Mouse (Mus musculus) ES-E14 (cell line): ENCODE data around the gene Grip1. TPM values are rescaled to one million over a fixed set of nuclear protein-coding genes. Genes with fewer than 3 reads are reported as not detected.

ENCODE experiments used
- DNase-seq: peaks from one replicate; pipeline ENCODE4 v3.0.0-alpha.2; 2013; ENCODE audit warnings: low read depth, low spot score
- H3K27ac ChIP-seq: 2 replicates; pipeline ENCODE4 v1.5.1; 2012; ENCODE audit warnings: low read depth, mild to moderate bottlenecking, low read length, moderate library complexity, mixed read lengths; ENCODE audit not compliant: poor library complexity, insufficient read depth, severe bottlenecking
- H3K36me3 ChIP-seq: 2 replicates; pipeline ENCODE4 v1.6.1; 2012; ENCODE audit warnings: mild to moderate bottlenecking, low read length, moderate library complexity, mixed read lengths; ENCODE audit not compliant: control insufficient read depth, poor library complexity, insufficient read depth, severe bottlenecking
- H3K4me1 ChIP-seq, 2 experiments: fragments of 150-350 bp in 1 of 2; sonication (generic) in 1 of 2; 2 replicates each; pipeline ENCODE4 v1.6.1; 2012; ENCODE audit warnings: low read length in 2 of 2, mild to moderate bottlenecking in 1 of 2, mixed read lengths in 1 of 2; ENCODE audit not compliant: control insufficient read depth in 2 of 2, insufficient read depth in 2 of 2, poor library complexity in 1 of 2
- H3K4me3 ChIP-seq, 2 experiments: fragments of 150-350 bp in 1 of 2; sonication (generic) in 1 of 2; 2 replicates each; pipeline ENCODE4 v1.5.1; 2012; ENCODE audit warnings: low read length in 2 of 2, low read depth in 1 of 2, mild to moderate bottlenecking in 1 of 2, mixed read lengths in 1 of 2; ENCODE audit not compliant: insufficient read depth in 1 of 2, poor library complexity in 1 of 2, severe bottlenecking in 1 of 2
- H3K9ac ChIP-seq: 2 replicates; pipeline ENCODE4 v1.6.1; 2012; ENCODE audit warnings: low read depth, mild to moderate bottlenecking, low read length, mixed read lengths; ENCODE audit not compliant: poor library complexity, insufficient read depth, severe bottlenecking
- H3K9me3 ChIP-seq: fragments of 150-350 bp; sonication (generic); 2 replicates; pipeline ENCODE4 v1.6.1; 2012; ENCODE audit warnings: low read depth, mild to moderate bottlenecking, low read length; ENCODE audit not compliant: control insufficient read depth, insufficient read depth
- CHD2 ChIP-seq: IDR thresholded peaks from 2 replicates; pipeline ENCODE4 v1.6.1; 2014; ENCODE audit warnings: mild to moderate bottlenecking, low read depth, low read length, inconsistent platforms
- HCFC1 ChIP-seq: IDR thresholded peaks from 2 replicates; pipeline ENCODE4 v1.6.1; 2012; ENCODE audit warnings: low read length, inconsistent platforms, borderline replicate concordance; ENCODE audit not compliant: insufficient read depth
- MAFK ChIP-seq: IDR thresholded peaks from 2 replicates; pipeline ENCODE4 v1.6.1; 2014; ENCODE audit warnings: mild to moderate bottlenecking, low read depth, low read length, inconsistent platforms; ENCODE audit not compliant: insufficient read depth
- ZC3H11A ChIP-seq: IDR thresholded peaks from 2 replicates; pipeline ENCODE4 v1.6.1; 2012; ENCODE audit warnings: low read depth, mild to moderate bottlenecking, inconsistent platforms, low read length, borderline replicate concordance
- ZNF384 ChIP-seq: IDR thresholded peaks from 2 replicates; pipeline ENCODE4 v1.6.1; 2012; ENCODE audit warnings: low read depth, low read length, inconsistent platforms
- in situ Hi-C, 2 experiments: fragments of 600-800 bp; cut with MboI; formaldehyde crosslinking; loops; one replicate each; pipeline ENCODE4 v1.15.1; 2025; ENCODE audit warnings: low sequenced_read_pairs in 2 of 2, inconsistent platforms in 1 of 2; ENCODE audit not compliant: unreplicated experiment in 2 of 2
- total RNA-seq: library from RNA; depleted of rRNA; stranded (reverse); fragments of 300-350 nt; gene quantifications from 2 replicates; pipeline ENCODE4 v1.2.3, GENCODE M21; 2012

Grip1 gene
- total RNA-seq, 1 experiment: 4.2 TPM

- H3K9me3 ChIP-seq: no peaks in the 10 kb centered on the region
- in situ Hi-C loops: no loop called here
- H3K36me3 ChIP-seq: no peaks in the 10 kb centered on the region
- no peak overlapping the region for H3K9ac ChIP-seq
- TF ChIP-seq MAFK: no peak
- no peak for TF ChIP-seq CHD2
- TF ChIP-seq ZC3H11A: no peak
- H3K4me1 ChIP-seq: no peaks in the 10 kb centered on the region
- no peak for DNase-seq
- no peak overlapping the region for H3K4me3 ChIP-seq
- H3K27ac ChIP-seq: no peak overlapping the region
Measured at GRCm38 (mm10) chr10:119852582-119853135, 399.0 kb downstream of the Grip1 start.

- no peak for DNase-seq
- Histone ChIP-seq H3K9me3 (no peaks in the 10 kb centered on the region), H3K36me3 (no peaks in the 10 kb centered on the region), H3K27ac (no peak overlapping the region), H3K4me1 (no peaks in the 10 kb centered on the region), H3K9ac (no peak overlapping the region), H3K4me3 (no peak overlapping the region)
- in situ Hi-C loops: no loop called here
- TF ChIP-seq HCFC1 (no peak), ZNF384 (no peak), MAFK (no peak), ZC3H11A (no peak), CHD2 (no peak)
Measured at GRCm38 (mm10) chr10:119867726-119868125, 414.1 kb downstream of the Grip1 start.

GRCm38 (mm10) chr10:119868995-119869579 is 415.5 kb downstream of the Grip1 start:
- Histone ChIP-seq H3K4me3 (no peak overlapping the region), H3K4me1 (no peaks in the 10 kb centered on the region), H3K9me3 (no peaks in the 10 kb centered on the region), H3K27ac (no peak overlapping the region), H3K9ac (no peak overlapping the region), H3K36me3 (no peaks in the 10 kb centered on the region)
- TF ChIP-seq ZC3H11A: no peak
- no peak for TF ChIP-seq HCFC1
- no peak for TF ChIP-seq MAFK
- TF ChIP-seq ZNF384: no peak
- in situ Hi-C loops: no loop called here
- DNase-seq: no peak

GRCm38 (mm10) chr10:119876721-119877120 is 423.1 kb downstream of the Grip1 start:
- no peak overlapping the region for H3K27ac ChIP-seq
- H3K9me3 ChIP-seq: no peaks in the 10 kb centered on the region
- no peak for TF ChIP-seq MAFK
- no peaks in the 10 kb centered on the region for H3K4me1 ChIP-seq
- in situ Hi-C loops: no loop called here
- no peaks in the 10 kb centered on the region for H3K36me3 ChIP-seq
- H3K4me3 ChIP-seq: no peak overlapping the region
- no peak overlapping the region for H3K9ac ChIP-seq
- no peak for DNase-seq

- H3K4me3 ChIP-seq: no peak overlapping the region
- in situ Hi-C loops: no loop called here
- no peaks in the 10 kb centered on the region for H3K4me1 ChIP-seq
- no peaks in the 10 kb centered on the region for H3K36me3 ChIP-seq
- TF ChIP-seq CHD2 (no peak), MAFK (no peak), ZC3H11A (no peak), HCFC1 (no peak), ZNF384 (no peak)
- H3K27ac ChIP-seq: no peak overlapping the region
- DNase-seq: no peak
- no peak overlapping the region for H3K9ac ChIP-seq
- no peaks in the 10 kb centered on the region for H3K9me3 ChIP-seq
Measured at GRCm38 (mm10) chr10:119878331-119878730, 424.7 kb downstream of the Grip1 start.
